Mouse (Mus musculus): ENCODE results near the gene 9930021J03Rik. TPM values are rescaled to one million over a fixed set of nuclear protein-coding genes. Genes with fewer than 3 reads are reported as not detected.

Gene 9930021J03Rik
- polyA plus RNA-seq, 1 experiment from 2014 or later: 10.1 TPM

- H3K9me3 ChIP-seq (ENCODE audit: control insufficient read depth, low read length): no peaks in the 10 kb centered on the region
- no peak overlapping the region for H3K4me2 ChIP-seq (replicated peaks)
- H3K27ac ChIP-seq: no peak overlapping the region
- H3K36me3 ChIP-seq (replicated peaks; ENCODE audit: control insufficient read depth, insufficient read depth): no peaks in the 10 kb centered on the region
- 69% methylated on average over 14 of the region's 14 CpGs for whole genome bisulfite sequencing
- no peaks in the 10 kb centered on the region for H3K27me3 ChIP-seq (ENCODE audit: control insufficient read depth, insufficient read depth, low read length)
- no peak overlapping the region for H3K9ac ChIP-seq
- H3K4me3 ChIP-seq (replicated peaks; ENCODE audit: low read length): no peak overlapping the region
- H3K4me1 ChIP-seq (replicated peaks; ENCODE audit: control insufficient read depth, insufficient read depth, low read length): no peaks in the 10 kb centered on the region
- no peak for ATAC-seq (ENCODE audit: low FRiP score)
- DNase-seq (ENCODE audit: low spot score): no peak
Measured at GRCm38 (mm10) chr19:29708003-29708402, 97.8 kb downstream of the 9930021J03Rik start.

DNA sequence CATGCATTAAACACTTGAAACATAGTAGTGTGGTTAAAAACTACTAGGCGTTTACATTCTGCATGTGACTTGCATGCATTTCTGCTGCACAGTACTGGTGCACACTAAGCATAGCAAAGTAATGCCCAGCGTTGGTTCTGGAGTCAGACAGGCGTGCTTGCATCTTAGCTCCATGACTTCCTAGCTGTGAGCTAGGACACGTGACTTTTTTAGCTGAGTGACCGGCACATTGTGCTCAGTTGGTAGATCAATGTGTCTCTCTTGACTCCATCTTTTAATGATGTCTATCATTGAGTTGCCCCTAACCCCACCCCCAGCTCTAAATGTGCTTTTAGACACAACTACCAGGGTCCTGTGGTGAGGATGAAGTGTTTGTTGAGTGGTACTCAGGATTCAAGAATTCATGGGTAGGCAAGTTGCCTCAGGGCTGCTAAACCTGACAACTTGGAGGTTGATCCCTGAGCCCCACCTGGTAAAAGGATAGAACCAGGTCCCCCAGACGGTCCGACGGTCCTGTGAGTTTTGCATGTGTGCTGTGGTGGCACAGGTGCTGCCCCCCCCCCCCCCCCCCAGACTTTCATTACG is 98.4 kb downstream of the 9930021J03Rik start:
- no peaks in the 10 kb centered on the region for H3K9me3 ChIP-seq (ENCODE audit: control insufficient read depth, low read length)
- no peak overlapping the region for H3K4me3 ChIP-seq (replicated peaks; ENCODE audit: low read length)
- no peaks in the 10 kb centered on the region for H3K4me1 ChIP-seq (replicated peaks; ENCODE audit: control insufficient read depth, insufficient read depth, low read length)
- H3K4me2 ChIP-seq (replicated peaks): no peak overlapping the region
- no peaks in the 10 kb centered on the region for H3K27me3 ChIP-seq (ENCODE audit: control insufficient read depth, insufficient read depth, low read length)
- ATAC-seq (ENCODE audit: low FRiP score) (no peak), DNase-seq (ENCODE audit: low spot score) (no peak)
- no peak overlapping the region for H3K9ac ChIP-seq
- 91% methylated on average over 9 of the region's 9 CpGs for WGBS
- no peaks in the 10 kb centered on the region for H3K36me3 ChIP-seq (replicated peaks; ENCODE audit: control insufficient read depth, insufficient read depth)
- H3K27ac ChIP-seq: no peak overlapping the region

DNA sequence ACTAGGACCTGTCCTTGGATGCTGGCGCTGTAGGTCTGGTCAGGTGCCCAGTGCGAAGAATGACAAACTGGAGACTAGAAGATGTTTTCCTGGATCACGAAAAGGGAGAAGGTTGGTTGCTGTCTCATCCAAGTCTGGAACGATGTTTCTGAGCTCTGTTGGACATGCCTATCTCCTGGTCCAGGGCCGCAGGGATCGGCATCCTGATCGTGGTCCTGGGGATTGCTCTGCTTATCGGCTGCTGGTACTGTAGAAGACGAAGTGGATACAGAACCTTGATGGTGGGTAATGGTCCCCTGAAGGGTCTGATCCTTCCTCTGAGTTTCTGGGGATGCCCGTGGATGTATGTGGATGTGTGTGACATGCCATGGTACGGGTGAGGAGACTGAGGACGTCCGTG is 101.4 kb downstream of the 9930021J03Rik start:
- no peaks in the 10 kb centered on the region for H3K27me3 ChIP-seq (ENCODE audit: control insufficient read depth, insufficient read depth, low read length)
- no peaks in the 10 kb centered on the region for H3K9me3 ChIP-seq (ENCODE audit: control insufficient read depth, low read length)
- no peak overlapping the region for H3K4me2 ChIP-seq (replicated peaks)
- H3K27ac ChIP-seq: no peak overlapping the region
- H3K9ac ChIP-seq: no peak overlapping the region
- ATAC-seq (ENCODE audit: low FRiP score) (no peak), DNase-seq (ENCODE audit: low spot score) (no peak)
- no peak overlapping the region for H3K4me3 ChIP-seq (replicated peaks; ENCODE audit: low read length)
- 96% methylated on average over 13 of the region's 13 CpGs for WGBS
- H3K4me1 ChIP-seq (replicated peaks; ENCODE audit: control insufficient read depth, insufficient read depth, low read length): no peaks in the 10 kb centered on the region
- H3K36me3 ChIP-seq (replicated peaks; ENCODE audit: control insufficient read depth, insufficient read depth): no peaks in the 10 kb centered on the region

DNA sequence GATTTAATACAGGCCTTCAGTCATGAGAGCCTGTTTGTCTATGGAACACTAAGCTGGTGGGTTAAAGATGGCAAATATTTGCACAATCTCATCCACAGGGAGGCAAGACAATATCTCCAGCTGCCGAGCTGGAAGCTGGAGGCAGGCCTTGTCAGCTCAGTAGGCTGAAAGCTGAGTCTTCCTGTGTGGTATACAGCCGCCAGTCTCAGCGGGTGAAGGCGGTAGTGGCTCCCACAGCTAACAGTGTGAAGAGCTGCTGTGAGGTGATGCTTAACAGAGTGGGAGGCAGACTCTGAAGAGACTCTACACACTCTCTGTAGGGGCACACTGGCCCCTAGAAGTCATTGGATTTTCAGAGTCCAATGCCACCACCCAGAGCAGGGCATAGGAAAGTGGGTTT is 104.1 kb downstream of the 9930021J03Rik start:
- H3K4me2 ChIP-seq (replicated peaks): no peak overlapping the region
- no peaks in the 10 kb centered on the region for H3K9me3 ChIP-seq (ENCODE audit: control insufficient read depth, low read length)
- no peaks in the 10 kb centered on the region for H3K4me1 ChIP-seq (replicated peaks; ENCODE audit: control insufficient read depth, insufficient read depth, low read length)
- H3K27ac ChIP-seq: no peak overlapping the region
- H3K27me3 ChIP-seq (ENCODE audit: control insufficient read depth, insufficient read depth, low read length): no peaks in the 10 kb centered on the region
- no peak overlapping the region for H3K4me3 ChIP-seq (replicated peaks; ENCODE audit: low read length)
- WGBS: 66% methylated on average over 4 of the region's 4 CpGs
- DNase-seq (ENCODE audit: low spot score) (no peak), ATAC-seq (ENCODE audit: low FRiP score) (no peak)
- no peak overlapping the region for H3K9ac ChIP-seq
- H3K36me3 ChIP-seq (replicated peaks; ENCODE audit: control insufficient read depth, insufficient read depth): no peaks in the 10 kb centered on the region

GRCm38 (mm10) chr19:29697245-29697874 is 108.4 kb downstream of the 9930021J03Rik start, which contains the start of gene Mlana:
Mlana (plus strand) TSS chr19:29697824.
- no peak within 1 kb of the TSS for H3K9ac ChIP-seq
- H3K4me3 ChIP-seq (replicated peaks; ENCODE audit: low read length): no peak within 1 kb of the TSS
- H3K4me2 ChIP-seq (replicated peaks): no peak within 1 kb of the TSS
- no peaks in the 10 kb centered on the region for H3K9me3 ChIP-seq (ENCODE audit: control insufficient read depth, low read length)
- no peak within 1 kb of the TSS for H3K27ac ChIP-seq
- no peaks in the 10 kb centered on the region for H3K36me3 ChIP-seq (replicated peaks; ENCODE audit: control insufficient read depth, insufficient read depth)
- DNase-seq (ENCODE audit: low spot score) (no peak), ATAC-seq (ENCODE audit: low FRiP score) (no peak)
- WGBS: 49% methylated on average over 3 of the region's 3 CpGs
- no peaks in the 10 kb centered on the region for H3K4me1 ChIP-seq (replicated peaks; ENCODE audit: control insufficient read depth, insufficient read depth, low read length)
- H3K27me3 ChIP-seq (ENCODE audit: control insufficient read depth, insufficient read depth, low read length): no peaks in the 10 kb centered on the region

- Histone ChIP-seq H3K27ac (no peak overlapping the region), H3K4me2 (replicated peaks) (no peak overlapping the region), H3K36me3 (replicated peaks; ENCODE audit: control insufficient read depth, insufficient read depth) (no peaks in the 10 kb centered on the region), H3K9me3 (ENCODE audit: control insufficient read depth, low read length) (no peaks in the 10 kb centered on the region), H3K9ac (no peak overlapping the region), H3K4me3 (replicated peaks; ENCODE audit: low read length) (no peak overlapping the region), H3K27me3 (ENCODE audit: control insufficient read depth, insufficient read depth, low read length) (no peaks in the 10 kb centered on the region), H3K4me1 (replicated peaks; ENCODE audit: control insufficient read depth, insufficient read depth, low read length) (no peaks in the 10 kb centered on the region)
- ATAC-seq (ENCODE audit: low FRiP score) (no peak), DNase-seq (ENCODE audit: low spot score) (no peak)
Measured at GRCm38 (mm10) chr19:29696840-29697239, 108.9 kb downstream of the 9930021J03Rik start.

DNA sequence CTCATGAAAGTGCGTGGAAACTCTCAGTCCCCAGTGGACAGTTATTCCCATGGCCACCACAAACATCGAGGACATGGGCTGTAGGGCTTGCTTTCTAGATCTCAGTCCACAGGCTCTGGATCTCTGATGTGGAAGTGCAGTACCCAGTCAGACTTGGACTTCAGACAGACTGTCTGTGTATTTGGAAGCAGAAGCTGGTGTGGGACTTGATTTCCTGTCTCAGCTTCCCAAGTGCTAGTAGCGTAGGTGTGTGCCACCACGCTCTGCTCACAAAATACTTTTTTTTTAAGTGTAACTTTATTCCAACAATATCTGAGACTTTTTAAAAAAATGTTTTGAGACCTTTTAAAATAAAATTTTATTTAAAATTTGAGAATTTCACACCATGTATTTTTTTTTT is 109.5 kb downstream of the 9930021J03Rik start:
- H3K36me3 ChIP-seq (replicated peaks; ENCODE audit: control insufficient read depth, insufficient read depth): no peaks in the 10 kb centered on the region
- no peak overlapping the region for H3K9ac ChIP-seq
- no peaks in the 10 kb centered on the region for H3K27me3 ChIP-seq (ENCODE audit: control insufficient read depth, insufficient read depth, low read length)
- ATAC-seq (ENCODE audit: low FRiP score): no peak
- 96% methylated on average over 4 of the region's 4 CpGs for WGBS
- H3K9me3 ChIP-seq (ENCODE audit: control insufficient read depth, low read length): no peaks in the 10 kb centered on the region
- no peak for DNase-seq (ENCODE audit: low spot score)
- no peak overlapping the region for H3K27ac ChIP-seq
- no peak overlapping the region for H3K4me2 ChIP-seq (replicated peaks)
- no peak overlapping the region for H3K4me3 ChIP-seq (replicated peaks; ENCODE audit: low read length)
- H3K4me1 ChIP-seq (replicated peaks; ENCODE audit: control insufficient read depth, insufficient read depth, low read length): no peaks in the 10 kb centered on the region

DNA sequence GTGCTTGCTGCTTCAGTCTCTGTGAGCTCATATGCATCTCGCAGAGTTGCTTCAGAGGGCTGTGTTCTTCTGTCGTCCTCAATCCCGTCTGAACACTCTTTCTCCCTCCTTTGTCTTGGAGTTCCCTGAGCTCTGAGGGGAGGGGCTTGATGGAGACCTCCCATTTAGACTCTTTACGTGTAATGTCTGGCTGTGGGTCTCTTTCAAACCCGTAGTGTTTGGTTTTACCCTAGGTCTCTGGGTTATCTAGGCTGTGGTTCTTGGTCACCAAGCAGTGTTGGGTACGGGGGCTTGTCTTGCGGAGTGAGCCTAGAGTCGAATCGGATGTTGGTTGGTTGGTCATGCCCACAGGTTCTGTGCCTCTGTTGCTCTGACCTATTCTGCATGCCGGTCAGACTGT is 110.7 kb downstream of the 9930021J03Rik start:
- no peak for DNase-seq (ENCODE audit: low spot score)
- no peak overlapping the region for H3K27ac ChIP-seq
- ATAC-seq (ENCODE audit: low FRiP score): no peak
- H3K27me3 ChIP-seq (ENCODE audit: control insufficient read depth, insufficient read depth, low read length): no peaks in the 10 kb centered on the region
- H3K4me1 ChIP-seq (replicated peaks; ENCODE audit: control insufficient read depth, insufficient read depth, low read length): no peaks in the 10 kb centered on the region
- no peak overlapping the region for H3K9ac ChIP-seq
- no peaks in the 10 kb centered on the region for H3K36me3 ChIP-seq (replicated peaks; ENCODE audit: control insufficient read depth, insufficient read depth)
- no peaks in the 10 kb centered on the region for H3K9me3 ChIP-seq (ENCODE audit: control insufficient read depth, low read length)
- no peak overlapping the region for H3K4me2 ChIP-seq (replicated peaks)
- WGBS: 89% methylated on average over 10 of the region's 10 CpGs
- H3K4me3 ChIP-seq (replicated peaks; ENCODE audit: low read length): no peak overlapping the region

DNA sequence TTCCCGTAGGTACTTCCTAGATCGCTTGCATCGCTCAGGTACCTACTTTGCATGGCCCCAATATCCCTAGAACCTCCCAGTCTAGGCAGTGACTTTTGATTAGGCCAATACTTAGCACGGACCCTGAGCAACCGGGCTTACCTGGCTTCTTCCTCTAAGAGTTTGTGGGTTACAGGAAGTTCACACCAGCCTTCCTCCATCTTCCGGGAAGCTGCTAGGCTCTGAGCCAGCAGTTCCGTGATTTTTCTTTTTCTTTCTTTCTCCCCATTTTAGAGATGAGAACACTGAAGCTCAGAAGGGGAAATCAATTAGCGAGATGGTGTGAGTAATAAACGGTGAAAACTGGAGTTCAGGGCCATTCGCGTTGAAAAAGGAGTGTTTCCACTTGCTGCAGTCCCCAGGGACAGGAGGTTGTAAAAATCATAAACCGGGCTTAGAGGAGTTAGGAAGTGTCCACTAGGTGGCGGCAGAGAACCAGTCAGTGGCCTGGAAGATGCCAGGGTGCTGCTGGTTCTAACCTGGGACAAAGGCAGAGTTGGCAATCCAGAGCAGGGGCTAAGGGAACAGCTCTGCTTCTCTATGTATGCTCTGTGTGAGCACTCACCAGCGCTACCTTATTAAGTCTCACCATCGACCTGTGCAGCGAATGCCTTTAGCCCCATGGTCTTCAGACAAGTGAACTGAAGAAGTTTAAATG is 121.8 kb downstream of the 9930021J03Rik start:
- Histone ChIP-seq H3K4me3 (replicated peaks; ENCODE audit: low read length) (no peak overlapping the region), H3K36me3 (replicated peaks; ENCODE audit: control insufficient read depth, insufficient read depth) (no peaks in the 10 kb centered on the region), H3K9me3 (ENCODE audit: control insufficient read depth, low read length) (0 out of 2 replicates have a peak, but pooled peaks cover 3% of the 10 kb centered on the region), H3K4me2 (replicated peaks) (no peak overlapping the region), H3K9ac (no peak overlapping the region), H3K27ac (no peak overlapping the region), H3K27me3 (ENCODE audit: control insufficient read depth, insufficient read depth, low read length) (no peaks in the 10 kb centered on the region), H3K4me1 (replicated peaks; ENCODE audit: control insufficient read depth, insufficient read depth, low read length) (no peaks in the 10 kb centered on the region)
- ATAC-seq (ENCODE audit: low FRiP score) (peak; percentile 60), DNase-seq (ENCODE audit: low spot score) (peak; percentile 83)
- WGBS: 54% methylated on average over 16 of the region's 16 CpGs
